Mouse (Mus musculus) lung, embryonic 14.5 days (tissue): Measurements from ENCODE around the gene Atg10. TPM values are rescaled to one million over a fixed set of nuclear protein-coding genes. Genes with fewer than 3 reads are reported as not detected.
A peak's percentile ranks its signal among the peaks of the same experiment; 100 is the strongest.

Experiments
- ATAC-seq: fragments of 200-750 bp; cut with Nextera tagmentation; 2 replicates; pipeline ENCODE4 v1.8.0; 2017; ENCODE audit warnings: mild to moderate bottlenecking, moderate TSS enrichment, moderate library complexity; ENCODE audit not compliant: insufficient read depth
- DNase-seq: peaks from one replicate; pipeline ENCODE4 v3.0.0-alpha.2; 2015
- H3K27ac ChIP-seq: fragments of 300-500 bp; sonication (generic); 2 replicates; pipeline ENCODE4 v1.5.1; 2014; ENCODE audit warnings: low read depth, mild to moderate bottlenecking, moderate library complexity
- H3K27me3 ChIP-seq: fragments of 300-500 bp; sonication (generic); 2 replicates; pipeline ENCODE4 v1.6.1; 2014; ENCODE audit warnings: low read length, control low read depth; ENCODE audit not compliant: insufficient read depth
- H3K36me3 ChIP-seq: fragments of 300-500 bp; sonication (generic); 2 replicates; pipeline ENCODE4 v1.6.1; 2014; ENCODE audit warnings: control low read depth; ENCODE audit not compliant: insufficient read depth
- H3K4me1 ChIP-seq: fragments of 300-500 bp; sonication (generic); 2 replicates; pipeline ENCODE4 v1.6.1; 2014; ENCODE audit warnings: antibody characterized with exemption, control low read depth; ENCODE audit not compliant: insufficient read depth
- H3K4me2 ChIP-seq: fragments of 300-500 bp; sonication (generic); 2 replicates; pipeline ENCODE4 v1.6.1; 2014; ENCODE audit warnings: mild to moderate bottlenecking
- H3K4me3 ChIP-seq: fragments of 300-500 bp; sonication (generic); 2 replicates; pipeline ENCODE4 v1.5.1; 2014; ENCODE audit warnings: low read depth, low read length
- H3K9ac ChIP-seq: fragments of 300-500 bp; sonication (generic); 2 replicates; pipeline ENCODE4 v1.6.1; 2014
- H3K9me3 ChIP-seq: fragments of 300-500 bp; sonication (generic); 2 replicates; pipeline ENCODE4 v1.6.1; 2016; ENCODE audit warnings: low read depth, low read length, control low read depth
- CTCF ChIP-seq: IDR thresholded peaks from 2 replicates; pipeline ENCODE4 v1.5.1; 2016; ENCODE audit warnings: antibody characterized with exemption, low read depth
- WGBS: fragments of 180-500 bp; shearing (Covaris S2); extraction: QIAGEN DNeasy Blood & Tissue Kit; methylation state at CpG from one replicate; pipeline ENCODE4 v1.1.7; 2014; 5-methylcytosine and 5-hydroxymethylcytosine counted together
- polyA plus RNA-seq: library from polyadenylated mRNA; unstranded; fragments of >200 nt; fragmentation: Nextera tagmentation; extraction: Ambion mirVana; gene quantifications from 2 replicates; pipeline ENCODE4 v1.2.1, GENCODE M21; 2014

Gene Atg10
- polyA plus RNA-seq, 1 experiment from 2014 or later, result 13.4 TPM

GRCm38 (mm10) chr13:90890111-90890510, 333.7 kb downstream of the Atg10 start:
- DNase-seq (no peak), ATAC-seq (no peak)
- no peaks in the 10 kb centered on the region for H3K27me3 ChIP-seq
- no peaks in the 10 kb centered on the region for H3K9me3 ChIP-seq
- H3K4me3 ChIP-seq, result no peak overlapping the region
- peaks cover 7% of the 10 kb centered on the region; the same call in 1 of the 2 replicates for H3K4me1 ChIP-seq
- H3K27ac ChIP-seq, result no peak overlapping the region
- WGBS, result 82% methylated on average over 5 of the region's 5 CpGs
- H3K9ac ChIP-seq, result no peak overlapping the region
- H3K4me2 ChIP-seq, result no peak overlapping the region
- H3K36me3 ChIP-seq, result no peaks in the 10 kb centered on the region
- no peak for TF ChIP-seq CTCF

- H3K4me1 ChIP-seq, result peaks cover 7% of the 10 kb centered on the region; the same call in 1 of the 2 replicates
- TF ChIP-seq CTCF, result peak; percentile 82
- peak overlapping the region; percentile 72 for H3K4me2 ChIP-seq
- H3K27ac ChIP-seq, result no peak overlapping the region
- no peaks in the 10 kb centered on the region; the same call in 1 of the 2 replicates for H3K9me3 ChIP-seq
- H3K4me3 ChIP-seq, result peak overlapping the region; percentile 32
- peak; percentile 93 for DNase-seq
- under 1% methylated on average over 18 of the region's 18 CpGs for WGBS
- no peaks in the 10 kb centered on the region for H3K27me3 ChIP-seq
- ATAC-seq, result peak; percentile 65
- H3K9ac ChIP-seq, result peak overlapping the region; percentile 36
- H3K36me3 ChIP-seq, result no peaks in the 10 kb centered on the region
Observed at GRCm38 (mm10) chr13:90886568-90886983, 337.2 kb downstream of the Atg10 start.

GRCm38 (mm10) chr13:90885856-90886532, 337.8 kb downstream of the Atg10 start:
- Histone ChIP-seq H3K9me3 (no peaks in the 10 kb centered on the region; the same call in 1 of the 2 replicates), H3K9ac (peak overlapping the region; percentile 36), H3K27me3 (no peaks in the 10 kb centered on the region), H3K36me3 (no peaks in the 10 kb centered on the region), H3K27ac (no peak overlapping the region), H3K4me2 (peak overlapping the region; percentile 72), H3K4me3 (peak overlapping the region; percentile 32), H3K4me1 (peaks cover 7% of the 10 kb centered on the region; the same call in 1 of the 2 replicates)
- TF ChIP-seq CTCF, result no peak
- ATAC-seq (peak; percentile 81), DNase-seq (peak; percentile 41)
- WGBS, result 21% methylated on average over 13 of the region's 13 CpGs

Other genes with a start within 250 kb of the Atg10 start
- gene Ssbp2, start 236.3 kb upstream of the Atg10 start, polyA plus RNA-seq, result 95.0 and 95.7 TPM in 2 replicates